Mouse (Mus musculus) limb, embryonic 15.5 days (tissue): ENCODE results near the gene Mrps18c. TPM values are rescaled to one million over a fixed set of nuclear protein-coding genes. Genes with fewer than 3 reads are reported as not detected.

Source experiments
- polyA plus RNA-seq: library from polyadenylated mRNA; unstranded; fragments of >200 nt; fragmentation: Nextera tagmentation; extraction: Ambion mirVana; gene quantifications from 2 replicates; pipeline ENCODE4 v1.2.1, GENCODE M21; 2015

Gene Mrps18c
- polyA plus RNA-seq, 1 experiment from 2014 or later, result 152 TPM

Other genes starting within 250 kb of the Mrps18c start
- gene Plac8, start 226.4 kb upstream of the Mrps18c start, polyA plus RNA-seq, result 5.3 and 8.3 TPM in 2 replicates
- gene Coq2, start 123.5 kb upstream of the Mrps18c start, polyA plus RNA-seq, result 40.7 and 48.0 TPM in 2 replicates
- gene Hpse, start 78.9 kb upstream of the Mrps18c start, polyA plus RNA-seq, result 5.8 and 6.1 TPM in 2 replicates
- gene Helq, start within 50 bp of the Mrps18c start, polyA plus RNA-seq, result 12.1 and 15.2 TPM in 2 replicates
- gene Abraxas1, start 22.3 kb downstream of the Mrps18c start, polyA plus RNA-seq, result 24.7 and 27.4 TPM in 2 replicates
- gene Gpat3, start 47.1 kb downstream of the Mrps18c start, polyA plus RNA-seq, result 2.0 and 2.4 TPM in 2 replicates